Mouse (Mus musculus): ENCODE data around the gene Olfr718-ps1.
"Not testable (repeated sequence)": the region's sequence is repeated elsewhere in the genome, so short reads cannot be mapped to it uniquely, and the experiment has no call there.

The Olfr718-ps1 gene

GRCm38 (mm10) chr5:143147481-143147880, at the start of gene Olfr718-ps1:
Gene Olfr718-ps1 (minus strand): TSS chr5:143147581.
- in situ Hi-C loops (cut with MboI, MseI) = no loop called here

GRCm38 (mm10) chr5:143196506-143196905, 49.1 kb upstream of the Olfr718-ps1 start:
- in situ Hi-C loops (cut with MboI, MseI) = no loop called here

- in situ Hi-C loops (cut with MboI, MseI) = no loop called here
Measured at GRCm38 (mm10) chr5:143195166-143195565, 47.8 kb upstream of the Olfr718-ps1 start.

- in situ Hi-C loops (cut with MboI, MseI) = not testable (repeated sequence)
Measured at GRCm38 (mm10) chr5:143194747-143195146, 47.4 kb upstream of the Olfr718-ps1 start.

DNA sequence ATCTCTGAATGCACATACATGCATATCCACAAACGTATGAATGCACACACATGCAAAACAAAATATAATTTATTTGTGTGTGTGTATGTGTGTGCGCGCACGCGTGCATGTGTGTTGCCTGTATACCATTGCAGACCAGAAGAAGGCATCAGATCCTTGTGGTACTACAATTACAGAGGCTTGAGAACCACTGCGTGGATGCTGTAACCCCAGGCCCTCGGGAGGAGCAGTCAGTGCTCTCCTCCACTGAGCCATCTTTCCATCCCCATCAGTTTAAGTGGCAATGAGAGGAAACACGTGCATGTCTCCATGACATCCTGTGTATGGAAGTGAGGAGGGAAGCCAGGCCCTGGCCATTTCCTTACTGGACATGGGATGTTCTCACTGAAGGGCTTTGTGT, 45.4 kb upstream of the Olfr718-ps1 start:
- in situ Hi-C loops (cut with MboI, MseI) = no loop called here

GRCm38 (mm10) chr5:143188014-143188413, 40.6 kb upstream of the Olfr718-ps1 start:
- in situ Hi-C loops (cut with MboI, MseI) = not testable (repeated sequence)

DNA sequence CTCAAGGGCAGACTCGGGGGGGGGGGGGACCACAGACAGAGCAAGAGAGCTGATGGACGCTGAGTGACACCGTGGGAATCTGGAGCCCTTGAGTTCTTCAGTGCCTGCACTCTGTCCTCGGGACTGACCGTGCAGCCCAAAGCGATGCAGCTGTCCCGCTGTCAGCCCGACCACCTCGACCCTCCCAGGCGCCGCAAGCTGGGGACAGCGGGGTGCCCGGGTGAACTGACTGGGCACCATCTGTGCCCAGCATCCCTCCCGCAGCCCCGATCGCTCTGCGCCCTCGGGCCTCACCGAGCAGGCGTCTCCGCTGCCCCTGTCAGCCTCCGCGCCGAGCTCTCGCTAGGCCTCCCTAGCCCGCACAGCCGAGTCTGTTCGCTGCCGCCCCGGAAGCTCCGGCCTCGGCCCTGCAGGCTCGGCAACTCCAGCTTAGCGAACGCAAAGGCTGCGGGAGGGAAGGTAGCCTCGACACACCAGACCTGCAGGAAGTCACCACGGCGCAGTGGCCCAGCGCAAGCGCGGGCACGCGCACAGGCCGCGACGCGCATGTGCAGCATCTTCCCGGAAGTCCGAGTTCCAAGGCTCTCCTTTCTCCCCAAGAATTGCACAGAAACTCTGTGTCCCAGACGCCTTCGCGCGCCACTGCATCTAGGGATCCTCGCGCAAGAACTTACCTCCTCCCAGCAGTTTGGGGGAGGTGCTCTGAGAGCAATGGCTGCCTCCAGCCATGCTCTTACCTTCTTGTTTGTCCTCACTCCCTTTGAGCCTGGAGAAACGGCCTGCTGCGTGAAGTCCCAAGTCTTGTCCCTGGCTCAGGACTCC, 33.1 kb upstream of the Olfr718-ps1 start, which contains the start of the genes Rbak and Spdye4b:
Gene Rbak (minus strand): TSS at position 521 of the 822 bp plus-strand sequence.
Gene Spdye4b (plus strand): TSS at position 763 of the 822 bp plus-strand sequence.
- in situ Hi-C loops (cut with MboI, MseI) = no loop called here

- in situ Hi-C loops (cut with MboI, MseI) = no loop called here
Measured at GRCm38 (mm10) chr5:143179179-143179578, 31.8 kb upstream of the Olfr718-ps1 start.

- in situ Hi-C loops (cut with MboI, MseI) = no loop called here
Measured at GRCm38 (mm10) chr5:143177541-143178200, 30.3 kb upstream of the Olfr718-ps1 start.

DNA sequence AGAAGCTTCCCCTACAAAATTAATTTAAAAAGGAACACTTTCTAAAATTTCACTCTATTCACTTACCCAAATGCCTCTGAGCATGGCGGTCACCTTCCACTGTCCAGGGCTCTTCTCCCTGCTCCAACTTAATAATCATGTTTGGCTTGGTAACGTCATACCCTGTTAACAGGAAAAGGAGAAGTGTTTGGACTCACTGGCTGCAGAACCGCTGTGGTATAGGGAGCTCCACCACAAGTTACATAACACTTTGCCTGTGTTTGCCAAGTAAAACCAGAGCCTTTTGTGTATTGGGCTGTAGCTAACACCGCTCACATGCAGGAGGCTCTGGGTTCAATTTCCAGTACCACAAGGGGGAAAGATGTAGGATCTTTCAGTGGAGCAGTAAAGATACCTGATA, 28.6 kb upstream of the Olfr718-ps1 start:
- in situ Hi-C loops (cut with MboI, MseI) = no loop called here

GRCm38 (mm10) chr5:143165508-143166070, 18.2 kb upstream of the Olfr718-ps1 start:
- in situ Hi-C loops (cut with MboI, MseI) = no loop called here

- in situ Hi-C loops (cut with MboI, MseI) = no loop called here
Measured at GRCm38 (mm10) chr5:143155534-143155933, 8.2 kb upstream of the Olfr718-ps1 start.

DNA sequence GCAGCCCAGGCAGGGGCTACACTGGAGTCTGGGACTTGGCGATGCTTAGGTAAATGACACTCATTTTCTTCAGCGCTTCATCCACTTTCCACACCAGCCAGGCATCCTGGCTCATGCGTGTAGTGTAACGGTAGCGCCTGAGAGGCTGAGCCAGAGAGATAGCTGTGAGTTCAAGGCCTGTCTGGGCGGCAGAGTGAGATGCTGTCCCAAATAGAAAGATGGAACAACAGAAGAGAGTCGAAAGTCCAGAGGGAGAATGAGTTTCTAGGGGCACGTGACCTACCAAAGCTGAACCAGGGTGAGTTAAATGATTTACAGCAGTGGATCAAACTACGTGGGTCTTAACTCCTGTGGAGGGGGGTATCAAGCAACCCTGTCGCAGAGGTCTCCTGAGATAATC, 6.4 kb upstream of the Olfr718-ps1 start:
- in situ Hi-C loops (cut with MboI, MseI) = no loop called here

DNA sequence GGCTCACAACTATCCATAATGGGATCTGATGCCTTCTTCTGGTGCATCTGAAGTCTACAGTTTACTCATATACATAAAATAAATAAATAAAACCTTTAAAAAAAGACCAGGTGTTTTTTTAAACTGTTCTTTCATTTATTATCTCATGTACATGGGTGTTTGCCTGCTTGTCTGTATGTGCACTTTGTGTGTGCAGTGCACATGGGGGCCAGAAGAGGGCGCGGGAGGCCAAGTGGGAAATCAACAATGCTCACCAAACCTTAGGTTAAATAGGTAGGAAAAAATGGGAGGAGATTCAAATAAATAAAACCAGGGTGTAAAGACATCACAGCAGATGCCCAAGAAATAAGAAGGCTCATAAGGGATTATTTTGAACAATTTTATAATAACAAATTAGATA, 2.7 kb upstream of the Olfr718-ps1 start:
- in situ Hi-C loops (cut with MboI, MseI) = no loop called here

- in situ Hi-C loops (cut with MboI, MseI) = no loop called here
Measured at GRCm38 (mm10) chr5:143149536-143149935, 2.2 kb upstream of the Olfr718-ps1 start.

GRCm38 (mm10) chr5:143148661-143149060, 1.3 kb upstream of the Olfr718-ps1 start:
- in situ Hi-C loops (cut with MboI, MseI) = no loop called here

DNA sequence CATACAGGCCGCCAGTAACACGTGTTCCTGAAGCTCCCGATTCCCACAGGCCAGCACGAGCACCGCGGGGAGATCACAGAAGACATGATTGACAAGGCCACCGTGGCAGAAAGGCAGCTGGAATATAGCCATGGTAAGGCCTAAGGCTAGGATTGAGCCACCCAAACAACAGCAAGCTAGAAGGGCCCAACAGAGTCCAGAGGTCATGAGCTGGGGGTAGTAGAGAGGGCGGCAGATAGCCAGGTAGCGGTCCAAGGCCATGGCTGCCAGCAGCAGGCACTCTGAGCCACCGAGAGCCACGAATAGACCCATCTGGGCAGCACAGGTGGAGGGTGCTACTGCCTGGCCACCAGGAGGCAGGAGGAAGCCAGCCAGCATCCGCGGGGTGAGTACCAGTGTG, 9.8 kb downstream of the Olfr718-ps1 start:
- in situ Hi-C loops (cut with MboI, MseI) = no loop called here

GRCm38 (mm10) chr5:143135042-143135441, 12.3 kb downstream of the Olfr718-ps1 start:
- in situ Hi-C loops (cut with MboI, MseI) = no loop called here

DNA sequence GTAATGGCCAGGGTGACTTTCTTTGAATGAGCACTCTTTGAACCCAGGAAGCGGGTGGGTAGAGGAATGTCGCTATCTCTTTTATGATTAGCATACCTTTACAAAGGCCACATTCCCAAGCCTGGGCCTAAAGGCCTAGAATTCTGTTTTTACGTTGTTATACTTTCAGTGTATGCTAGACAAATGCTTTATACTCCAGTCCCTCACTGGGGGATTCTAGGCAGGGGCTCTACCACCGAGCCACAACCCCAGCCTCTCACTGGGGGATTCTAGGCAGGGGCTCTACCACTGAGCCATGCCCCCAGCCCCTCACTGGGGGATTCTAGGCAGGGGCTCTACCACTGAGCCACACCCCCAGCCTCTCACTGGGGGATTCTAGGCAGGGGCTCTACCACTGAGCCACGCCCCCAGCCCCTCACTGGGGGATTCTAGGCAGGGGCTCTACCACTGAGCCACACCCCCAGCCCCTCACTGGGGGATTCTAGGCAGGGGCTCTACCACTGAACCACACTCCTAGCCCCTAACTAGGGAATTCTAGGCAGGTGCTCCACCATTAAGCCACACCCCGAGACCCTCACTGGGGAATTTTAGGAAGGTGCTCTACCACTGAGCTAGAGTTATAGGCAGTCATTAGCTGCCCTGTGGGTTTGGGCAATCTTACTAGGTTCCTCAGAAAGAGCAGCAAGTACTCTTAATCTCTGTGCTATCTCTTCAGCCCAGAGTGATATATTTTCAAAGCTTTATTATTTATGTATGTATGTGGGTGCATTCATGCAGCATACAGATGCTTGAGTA, 13.0 kb downstream of the Olfr718-ps1 start:
- in situ Hi-C loops (cut with MboI, MseI) = not testable (repeated sequence)

DNA sequence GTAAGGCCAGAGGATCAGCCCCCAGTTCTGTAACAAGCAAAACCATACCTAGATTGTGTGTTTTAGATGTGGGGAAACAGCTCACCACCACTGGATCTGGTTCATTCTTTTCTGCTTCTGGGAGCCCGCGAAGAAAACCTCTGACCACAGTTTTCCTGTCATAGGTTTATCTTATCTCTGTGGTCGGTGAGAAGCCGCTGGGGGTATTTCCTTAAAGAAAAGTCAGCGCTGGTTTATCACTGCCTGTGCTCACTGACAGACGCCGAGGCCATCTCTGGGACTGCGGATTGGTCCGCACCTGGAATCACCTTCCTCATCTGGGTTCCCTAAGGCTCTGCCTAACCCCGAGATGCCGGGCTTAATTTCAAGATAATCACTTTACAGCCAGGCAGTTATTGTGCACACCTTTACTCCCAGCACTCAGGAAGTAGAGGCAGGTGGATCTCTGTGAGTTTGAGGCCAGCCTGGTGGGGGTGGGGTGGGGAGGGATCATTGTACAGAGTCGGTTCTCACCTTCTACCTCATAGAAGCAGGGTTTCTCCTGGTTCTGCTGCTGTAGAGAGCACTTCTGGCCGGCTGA, 14.4 kb downstream of the Olfr718-ps1 start:
- in situ Hi-C loops (cut with MboI, MseI) = no loop called here

GRCm38 (mm10) chr5:143130342-143130741, 17.0 kb downstream of the Olfr718-ps1 start:
- in situ Hi-C loops (cut with MboI, MseI) = no loop called here

Data from T-helper 2 cell (primary cell).